Mouse (Mus musculus) thymus, postnatal 4 days (tissue): ENCODE measurements at regions not wholly inside any gene's neighbourhood (a gene's known extent, or its start where the extent isn't known, plus 50 kb on each side); places are given as distances from the start of the nearest gene placed in this dataset.

ENCODE experiments used
- DNase-seq: peaks from one replicate; pipeline ENCODE4 v3.0.0; 2021

DNA sequence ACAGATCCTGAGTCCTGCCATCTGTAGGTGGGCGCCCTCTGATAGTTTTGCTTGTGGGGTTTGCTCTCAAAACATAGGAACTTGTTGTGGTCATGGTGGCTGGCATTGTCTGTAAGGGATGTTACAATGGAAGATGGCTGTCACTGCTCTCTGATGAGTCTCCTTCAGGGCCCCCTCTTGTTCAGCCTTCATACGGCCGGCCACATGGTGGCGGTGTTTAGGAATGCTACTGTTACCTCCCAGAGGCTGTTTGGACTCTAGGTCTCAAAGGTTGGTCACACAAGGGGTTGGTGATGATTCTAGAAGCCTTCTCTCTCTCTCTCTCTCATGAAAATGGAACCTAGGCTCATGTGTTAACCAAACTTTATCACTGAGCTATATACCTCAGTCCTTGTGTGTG, 137.0 kb downstream of the Nufip1 start:
- peak; percentile 73 for DNase-seq

GRCm38 (mm10) chr14:76253850-76254249, 143.2 kb downstream of the Nufip1 start:
- DNase-seq: no peak

- no peak for DNase-seq
These were observed 144.1 kb downstream of the Nufip1 start for GRCm38 (mm10) chr14:76254565-76255501.

GRCm38 (mm10) chr14:76255971-76256370, 145.3 kb downstream of the Nufip1 start:
- DNase-seq: no peak

DNA sequence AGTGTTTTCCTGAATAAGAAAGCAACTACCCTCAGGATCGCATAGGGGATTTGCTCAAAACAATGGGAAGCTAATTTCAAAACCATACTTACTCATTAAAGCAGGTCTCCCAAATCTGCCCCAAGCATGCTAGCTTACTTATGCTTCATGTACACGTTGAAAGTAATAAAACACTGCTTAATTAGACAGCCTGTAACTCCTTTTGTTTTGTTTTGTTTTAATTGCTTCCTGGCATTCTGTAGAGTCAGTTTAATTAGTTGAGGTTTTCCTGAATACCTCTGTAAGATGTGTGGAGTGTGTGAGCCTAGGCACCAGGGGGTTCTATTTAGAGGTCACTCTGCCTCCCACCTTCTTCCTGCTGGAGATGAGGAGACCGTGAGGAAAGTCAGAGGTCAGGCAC, 147.9 kb downstream of the Nufip1 start:
- no peak for DNase-seq

DNA sequence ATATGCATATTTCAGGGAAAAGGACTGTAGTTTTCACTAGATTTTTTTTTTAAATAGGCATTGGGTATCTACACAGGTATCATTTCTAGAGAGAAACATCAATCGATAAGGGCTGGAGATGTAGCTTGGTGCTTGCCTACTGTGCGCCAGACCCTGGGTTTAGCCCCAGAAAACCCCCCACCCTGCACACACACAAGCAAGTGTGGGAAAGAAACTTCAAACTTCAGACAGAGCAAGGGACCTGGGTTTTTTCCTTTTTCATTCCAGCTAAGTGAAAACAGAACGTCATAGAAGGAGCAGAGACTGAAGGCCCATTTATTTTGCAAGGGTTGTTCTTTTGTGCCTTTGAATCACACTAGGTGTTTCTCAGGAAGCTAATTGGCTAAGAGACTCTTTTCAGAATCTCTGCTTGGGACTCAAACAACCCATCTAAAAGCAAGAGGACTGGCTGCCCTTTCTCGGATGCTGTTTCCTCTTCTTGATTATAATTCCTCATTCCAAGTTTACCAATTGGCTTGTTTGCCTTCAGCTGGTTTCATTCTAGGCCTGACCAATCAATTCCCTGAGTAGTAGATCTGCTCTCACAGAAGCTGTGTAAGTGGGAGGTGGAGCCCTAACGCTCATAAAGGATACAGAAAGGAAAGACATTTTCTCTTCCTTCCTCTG, 150.1 kb downstream of the Nufip1 start:
- no peak for DNase-seq

- no peak for DNase-seq
These were observed 151.1 kb upstream of the Tsc22d1 start for GRCm38 (mm10) chr14:76263682-76264081.

GRCm38 (mm10) chr14:76265819-76266218, 148.9 kb upstream of the Tsc22d1 start:
- no peak for DNase-seq

- no peak for DNase-seq
These were observed 148.5 kb upstream of the Tsc22d1 start for GRCm38 (mm10) chr14:76266249-76266648.

- DNase-seq: no peak
These were observed 147.7 kb upstream of the Tsc22d1 start for GRCm38 (mm10) chr14:76267091-76267490.

GRCm38 (mm10) chr14:76271190-76271589, 143.6 kb upstream of the Tsc22d1 start:
- no peak for DNase-seq

DNA sequence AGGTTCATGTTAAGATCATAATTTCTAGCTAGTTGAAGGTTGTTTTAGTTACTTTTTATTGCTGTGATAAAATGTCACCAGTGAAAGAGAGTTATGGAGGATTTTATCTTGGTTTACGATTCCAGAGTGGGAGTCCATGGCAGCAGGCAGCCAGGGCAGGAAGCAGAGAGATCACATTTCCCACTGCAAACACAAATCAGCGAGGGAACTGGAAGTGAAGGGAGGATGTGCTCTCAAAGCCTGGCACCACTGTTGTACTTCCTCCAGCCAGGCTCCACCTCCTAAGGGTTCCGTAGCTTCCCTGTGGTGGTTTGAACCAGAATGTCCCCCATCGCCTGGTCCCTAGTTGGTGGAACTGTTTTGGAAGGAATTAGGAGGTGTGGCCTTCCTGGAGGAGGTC, 141.9 kb upstream of the Tsc22d1 start:
- DNase-seq: no peak

- no peak for DNase-seq
These were observed 138.1 kb upstream of the Tsc22d1 start for GRCm38 (mm10) chr14:76276655-76277054.

DNA sequence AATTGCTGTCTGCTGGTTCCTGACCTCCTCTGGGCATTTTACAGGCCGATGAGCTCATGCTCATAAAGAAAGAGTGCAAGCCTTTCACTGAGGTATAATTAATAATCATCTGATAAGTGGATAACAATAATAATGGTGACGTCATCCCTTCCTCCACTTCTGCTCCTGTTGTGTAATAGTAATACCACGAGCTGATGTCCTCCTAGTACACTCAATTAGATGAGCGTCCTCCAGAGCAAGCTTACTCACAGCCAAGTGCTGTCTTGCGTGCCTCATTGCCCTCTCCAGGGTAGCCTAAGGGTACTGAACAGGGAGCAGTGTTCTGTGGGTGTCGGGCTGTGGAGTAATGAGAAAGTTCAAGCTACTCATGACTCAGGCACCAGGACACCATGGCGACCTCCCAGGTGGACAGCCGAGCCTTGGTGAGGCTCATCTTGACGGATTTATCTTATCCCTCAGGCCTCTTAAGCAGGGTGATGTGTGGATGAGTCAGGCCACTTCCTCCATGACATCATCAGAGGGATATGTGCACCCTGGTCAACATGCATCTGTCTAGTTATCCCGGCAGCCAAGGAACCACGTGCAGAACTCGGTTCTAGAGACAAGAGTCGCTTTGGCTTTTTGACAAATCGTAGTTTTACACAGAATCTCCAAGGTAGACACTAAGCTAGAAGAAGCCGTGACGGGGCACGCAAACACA, 135.9 kb upstream of the Tsc22d1 start:
- DNase-seq: no peak

DNA sequence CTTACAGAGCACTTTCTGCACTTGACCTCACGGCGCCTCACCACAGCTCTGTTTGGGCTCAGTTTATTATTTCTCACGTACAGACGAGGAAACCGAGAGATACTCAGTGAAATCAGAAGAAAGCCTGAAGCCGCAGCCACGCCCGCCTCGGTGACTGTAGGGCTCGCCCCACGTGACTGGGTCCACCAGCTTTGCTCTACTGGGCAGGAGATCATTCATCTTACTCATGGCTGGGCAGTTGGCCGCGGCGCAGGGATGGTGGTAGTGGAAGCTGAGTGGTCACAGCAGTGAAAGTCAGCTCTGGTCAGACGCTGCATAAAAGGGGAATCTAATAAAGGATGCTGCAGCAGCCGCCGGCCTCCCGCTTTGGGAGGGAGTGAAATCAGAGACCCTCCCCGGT, 135.2 kb upstream of the Tsc22d1 start:
- DNase-seq: no peak

GRCm38 (mm10) chr14:76281867-76282266, 132.9 kb upstream of the Tsc22d1 start:
- DNase-seq: no peak

DNA sequence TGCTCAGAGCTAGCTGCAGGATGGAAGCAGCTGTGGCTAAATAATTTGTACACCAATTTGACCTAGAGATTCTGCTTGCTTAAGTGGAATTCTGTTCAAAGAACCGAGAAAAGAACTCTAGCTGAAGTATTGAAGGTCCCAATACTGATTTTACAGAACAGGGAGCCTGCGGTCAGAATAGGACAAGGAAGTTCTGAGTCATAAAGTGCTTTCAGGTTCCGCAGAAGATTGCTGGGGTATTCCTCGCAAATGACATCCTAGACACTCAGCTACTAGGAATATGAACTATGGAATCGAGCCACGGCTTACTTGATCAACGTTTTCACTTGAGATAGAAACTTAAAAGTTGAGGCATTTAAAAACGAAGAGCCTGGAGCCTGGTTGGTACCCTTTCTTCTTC, 127.0 kb upstream of the Tsc22d1 start:
- DNase-seq: no peak

DNA sequence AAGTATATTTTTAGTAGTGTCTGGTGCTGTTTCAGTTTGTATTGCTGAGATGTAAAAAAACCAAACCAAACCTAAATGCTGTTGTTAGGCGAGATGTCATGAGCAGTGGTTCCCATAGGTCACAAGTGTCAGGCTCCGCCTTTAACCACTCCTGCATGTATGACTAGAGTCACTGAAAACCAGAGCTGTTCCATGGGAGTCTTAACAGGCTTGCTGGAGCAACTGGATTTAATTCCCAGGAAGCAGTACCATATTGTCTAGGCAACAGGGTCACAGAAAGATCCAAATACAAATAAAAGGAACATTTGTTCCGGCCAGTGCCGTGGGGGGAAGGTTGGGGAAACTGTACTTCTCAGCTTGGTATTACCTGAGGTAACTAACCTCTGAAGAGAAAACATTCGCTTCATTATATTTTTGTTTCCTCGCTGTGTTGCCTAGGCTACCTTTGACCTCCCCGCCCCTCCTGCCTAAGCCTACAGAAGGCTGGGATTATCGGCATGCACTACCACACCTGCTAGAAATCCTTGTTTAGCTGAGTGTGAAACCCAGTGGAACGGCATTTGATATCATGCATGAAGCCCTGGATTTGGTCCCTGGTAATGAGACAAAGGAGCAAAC, 124.3 kb upstream of the Tsc22d1 start:
- no peak for DNase-seq

DNA sequence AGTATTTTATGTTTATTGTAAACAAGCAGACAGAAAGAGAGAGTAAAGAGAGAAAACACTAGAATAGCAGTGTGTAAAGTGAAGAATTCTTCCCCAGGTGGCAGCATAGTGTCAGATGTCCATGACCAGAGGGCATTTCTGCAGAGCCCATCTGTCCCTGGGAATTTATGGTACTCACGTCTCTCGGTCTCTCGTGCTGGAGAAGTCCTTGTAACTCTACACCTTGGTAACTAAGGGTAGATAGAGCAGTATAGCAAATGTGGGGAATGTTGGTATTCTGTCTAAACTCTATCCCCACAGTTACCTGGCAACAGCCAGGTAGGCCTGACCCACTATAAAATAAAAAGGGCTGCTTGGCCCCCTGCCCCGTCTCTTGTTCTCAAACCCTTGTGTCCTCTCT, 122.5 kb upstream of the Tsc22d1 start:
- no peak for DNase-seq

- no peak for DNase-seq
These were observed 119.2 kb upstream of the Tsc22d1 start for GRCm38 (mm10) chr14:76295411-76296169.

DNA sequence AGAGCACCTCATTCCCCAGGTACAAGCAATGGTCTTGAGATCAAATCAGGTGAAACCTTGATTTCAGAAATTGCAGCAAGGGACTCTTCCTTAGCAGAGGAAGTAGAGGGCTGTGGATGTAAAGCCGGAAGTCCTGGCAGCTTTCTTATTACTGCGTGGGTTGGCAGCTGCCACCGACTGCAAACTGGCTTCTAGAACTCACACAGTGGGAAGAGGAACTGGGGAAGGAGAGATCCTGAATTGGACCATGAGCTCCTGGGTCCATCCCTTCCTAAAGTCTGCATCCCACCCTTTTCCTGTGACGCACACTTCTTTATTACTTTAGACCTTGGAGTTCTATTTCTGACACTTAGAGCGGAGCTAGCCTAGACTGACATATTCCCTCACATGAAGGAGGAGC, 116.9 kb upstream of the Tsc22d1 start:
- DNase-seq: no peak

DNA sequence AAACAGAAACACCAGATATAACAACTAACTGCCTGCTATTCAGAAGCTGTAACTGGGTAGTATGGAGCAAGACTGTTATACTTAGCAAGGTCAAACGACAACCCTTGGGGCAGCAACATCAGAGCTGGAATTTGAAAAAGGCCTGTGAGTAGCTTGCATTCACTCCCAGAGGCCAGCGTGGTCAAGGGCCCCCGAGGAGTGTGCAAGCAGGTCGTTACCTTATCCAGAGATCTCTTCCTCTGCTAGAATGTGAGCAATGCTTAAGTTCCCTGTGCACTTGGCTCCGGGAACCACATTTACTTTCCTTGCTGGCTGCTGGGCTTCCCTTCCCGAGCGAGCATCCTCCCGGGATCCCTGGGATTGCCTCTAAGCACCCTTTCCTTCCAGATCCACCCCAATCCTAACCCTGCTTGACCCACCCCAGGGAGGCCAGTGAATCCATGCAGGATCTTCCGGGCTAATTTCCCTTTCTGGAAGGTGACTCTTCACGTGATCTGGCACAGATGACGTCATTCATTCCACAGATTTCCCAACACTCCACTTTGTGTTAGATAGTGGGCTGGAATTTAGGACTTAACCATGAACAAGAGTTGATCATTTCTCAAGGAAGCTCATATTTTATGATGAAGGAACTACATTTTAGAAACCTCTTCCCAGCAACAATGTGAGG, 112.3 kb upstream of the Tsc22d1 start:
- DNase-seq: no peak
